Mouse (Mus musculus) limb, embryonic 14.5 days (tissue): ENCODE measurements around the gene Capn2. TPM values are rescaled to one million over a fixed set of nuclear protein-coding genes. Genes with fewer than 3 reads are reported as not detected.

Experiments used
- ATAC-seq: fragments of 200-750 bp; cut with Nextera tagmentation; 2 replicates; pipeline ENCODE4 v1.8.0; 2017; ENCODE audit warnings: low read depth, moderate number of reproducible peaks, moderate TSS enrichment; ENCODE audit not compliant: low FRiP score
- DNase-seq: peaks from one replicate; pipeline ENCODE4 v3.0.0-alpha.2; 2015; ENCODE audit warnings: low spot score
- H3K27ac ChIP-seq: fragments of 300-500 bp; sonication (generic); replicated peaks from 2 replicates; pipeline ENCODE4 v1.5.1; 2014; ENCODE audit warnings: low read depth, mild to moderate bottlenecking, low read length, moderate library complexity, mixed read lengths
- H3K27me3 ChIP-seq: fragments of 300-500 bp; sonication (generic); 2 replicates; pipeline ENCODE4 v1.6.1; 2014; ENCODE audit warnings: low read length, mixed read lengths; ENCODE audit not compliant: control insufficient read depth, insufficient read depth
- H3K36me3 ChIP-seq: fragments of 300-500 bp; sonication (generic); 2 replicates; pipeline ENCODE4 v1.6.1; 2014; ENCODE audit warnings: mild to moderate bottlenecking, low read length, moderate library complexity, mixed read lengths; ENCODE audit not compliant: control insufficient read depth, insufficient read depth
- H3K4me1 ChIP-seq: fragments of 300-500 bp; sonication (generic); 2 replicates; pipeline ENCODE4 v1.6.1; 2014; ENCODE audit warnings: antibody characterized with exemption, low read length, mixed read lengths; ENCODE audit not compliant: control insufficient read depth, insufficient read depth
- H3K4me2 ChIP-seq: fragments of 300-500 bp; sonication (generic); replicated peaks from 2 replicates; pipeline ENCODE4 v1.6.1; 2014; ENCODE audit warnings: low read depth, mild to moderate bottlenecking, low read length, moderate library complexity; ENCODE audit not compliant: severe bottlenecking
- H3K4me3 ChIP-seq: fragments of 300-500 bp; sonication (generic); replicated peaks from 2 replicates; pipeline ENCODE4 v1.5.1; 2014; ENCODE audit warnings: low read length
- H3K9ac ChIP-seq: fragments of 300-500 bp; sonication (generic); 2 replicates; pipeline ENCODE4 v1.6.1; 2014; ENCODE audit warnings: mild to moderate bottlenecking, low read depth, low read length, moderate library complexity; ENCODE audit not compliant: severe bottlenecking
- H3K9me3 ChIP-seq: fragments of 300-500 bp; sonication (generic); 2 replicates; pipeline ENCODE4 v1.6.1; 2016; ENCODE audit warnings: low read length; ENCODE audit not compliant: control insufficient read depth
- POLR2A ChIP-seq: fragments of 200-500 bp; IDR thresholded peaks from 2 replicates; pipeline ENCODE4 v1.8.0; 2012; ENCODE audit warnings: inconsistent platforms, mild to moderate bottlenecking, moderate library complexity, borderline replicate concordance; ENCODE audit not compliant: insufficient read depth, insufficient read length; ENCODE audit errors: extremely low read depth
- WGBS: fragments of 180-500 bp; shearing (Covaris S2); extraction: QIAGEN DNeasy Blood & Tissue Kit; methylation state at CpG from one replicate; pipeline ENCODE4 v1.1.7; 2014; 5-methylcytosine and 5-hydroxymethylcytosine counted together
- polyA plus RNA-seq, 2 experiments: library from polyadenylated mRNA; depleted of rRNA in 1 of 2; stranded (reverse) in 1 of 2; unstranded in 1 of 2; fragments of >200 nt; fragmentation: Nextera tagmentation in 1 of 2; extraction: Ambion mirVana in 1 of 2; gene quantifications; 2 replicates each; pipeline versions ENCODE4 v1.2.1 to v1.2.3; 2012 to 2014

Gene Capn2
- polyA plus RNA-seq, 2 experiments: 90.5 to 119 TPM

DNA sequence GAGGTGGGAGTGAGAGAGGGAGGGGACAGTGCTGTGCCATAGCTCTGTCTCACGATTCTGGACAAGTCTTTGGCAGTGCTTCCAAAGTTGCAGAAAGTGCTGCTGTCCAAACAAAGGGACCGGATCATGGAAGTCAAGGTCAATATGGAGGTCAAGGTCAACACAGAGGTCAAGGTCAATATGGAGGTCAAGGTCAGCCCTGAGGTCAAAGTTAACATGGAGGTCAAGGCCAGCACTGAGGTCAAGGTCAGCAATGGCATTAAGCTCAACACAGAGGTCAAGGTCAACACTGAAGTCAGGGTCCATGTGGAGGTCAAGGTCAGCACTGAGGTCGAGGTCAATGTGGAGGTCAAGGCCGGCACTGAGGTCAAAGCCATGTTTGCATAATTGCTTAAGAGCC is 16.6 kb downstream of the Capn2 start:
- H3K4me1 ChIP-seq: peaks cover 18% of the 10 kb centered on the region
- no peak for ATAC-seq
- H3K27ac ChIP-seq: no peak overlapping the region
- DNase-seq: no peak
- TF ChIP-seq POLR2A: no peak
- H3K27me3 ChIP-seq: no peaks in the 10 kb centered on the region
- no peaks in the 10 kb centered on the region for H3K9me3 ChIP-seq
- no peak overlapping the region for H3K9ac ChIP-seq
- H3K4me3 ChIP-seq: no peak overlapping the region
- no peak overlapping the region for H3K4me2 ChIP-seq
- WGBS: 77% methylated on average over 4 of the region's 4 CpGs
- H3K36me3 ChIP-seq: peaks cover 30% of the 10 kb centered on the region

DNA sequence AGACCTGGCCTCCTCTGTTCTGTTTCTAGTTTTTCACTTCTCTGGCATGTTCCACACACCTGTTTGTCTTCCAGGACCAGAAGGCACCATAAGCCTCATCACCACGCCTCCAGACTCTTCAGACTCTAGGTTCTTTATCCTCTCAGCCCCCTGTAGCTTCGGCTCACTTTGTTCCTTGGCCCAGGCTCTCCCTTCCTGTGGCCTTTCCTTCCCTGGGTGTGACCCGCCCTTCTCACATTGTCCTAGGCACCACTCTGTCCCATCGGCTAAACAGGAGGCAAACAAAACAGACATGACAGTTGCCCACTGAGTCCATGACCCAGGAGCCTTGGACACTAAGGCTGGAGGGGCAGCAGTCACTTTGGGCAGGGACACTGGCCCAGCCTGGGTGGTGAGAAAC is 17.2 kb downstream of the Capn2 start:
- Histone ChIP-seq H3K27ac (0 out of 2 replicates have a peak overlapping the region, but pooled peaks have one; percentile 19), H3K9ac (no peak overlapping the region), H3K4me2 (no peak overlapping the region), H3K27me3 (no peaks in the 10 kb centered on the region), H3K4me3 (no peak overlapping the region), H3K9me3 (no peaks in the 10 kb centered on the region), H3K4me1 (peaks cover 18% of the 10 kb centered on the region), H3K36me3 (peaks cover 30% of the 10 kb centered on the region)
- WGBS: 78% methylated on average over 4 of the region's 4 CpGs
- TF ChIP-seq POLR2A: no peak
- ATAC-seq (no peak), DNase-seq (no peak)

DNA sequence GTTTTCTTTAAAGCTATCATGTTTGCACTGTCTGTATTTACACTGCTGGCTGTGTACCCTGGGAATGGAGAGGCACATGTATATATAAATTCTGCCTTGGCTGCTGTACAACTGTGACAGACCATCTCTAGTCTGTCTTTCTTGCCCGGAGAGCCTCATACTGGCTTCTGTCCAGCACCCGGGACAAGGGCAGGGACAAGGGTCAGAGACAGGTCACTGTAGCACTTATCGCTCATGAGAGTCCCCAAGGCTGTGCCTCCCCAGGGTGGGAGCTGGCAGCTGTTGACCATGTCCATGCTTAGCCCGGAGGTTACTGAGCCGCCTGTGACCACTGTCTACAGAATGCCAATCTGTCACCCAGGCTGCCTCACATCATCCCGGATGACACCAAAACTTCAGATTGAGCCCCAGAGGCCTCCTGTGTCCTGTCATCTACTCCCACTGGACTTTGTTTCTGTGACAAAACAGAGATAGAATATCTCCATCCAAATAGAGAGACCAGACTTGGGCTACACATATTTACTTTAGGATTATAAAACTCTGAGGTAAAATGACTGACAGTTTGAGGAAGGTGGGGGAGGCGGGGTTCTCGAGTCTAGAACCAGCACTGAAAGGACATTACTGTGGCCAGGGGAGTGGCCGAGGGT is 17.8 kb downstream of the Capn2 start:
- ATAC-seq: no peak
- Histone ChIP-seq H3K4me1 (peaks cover 23% of the 10 kb centered on the region), H3K4me3 (no peak overlapping the region), H3K36me3 (peaks cover 27% of the 10 kb centered on the region), H3K9ac (no peak overlapping the region), H3K4me2 (no peak overlapping the region), H3K27me3 (no peaks in the 10 kb centered on the region), H3K27ac (no peak overlapping the region), H3K9me3 (no peaks in the 10 kb centered on the region)
- WGBS: 80% methylated on average over 9 of the region's 9 CpGs
- no peak for DNase-seq
- TF ChIP-seq POLR2A: no peak

DNA sequence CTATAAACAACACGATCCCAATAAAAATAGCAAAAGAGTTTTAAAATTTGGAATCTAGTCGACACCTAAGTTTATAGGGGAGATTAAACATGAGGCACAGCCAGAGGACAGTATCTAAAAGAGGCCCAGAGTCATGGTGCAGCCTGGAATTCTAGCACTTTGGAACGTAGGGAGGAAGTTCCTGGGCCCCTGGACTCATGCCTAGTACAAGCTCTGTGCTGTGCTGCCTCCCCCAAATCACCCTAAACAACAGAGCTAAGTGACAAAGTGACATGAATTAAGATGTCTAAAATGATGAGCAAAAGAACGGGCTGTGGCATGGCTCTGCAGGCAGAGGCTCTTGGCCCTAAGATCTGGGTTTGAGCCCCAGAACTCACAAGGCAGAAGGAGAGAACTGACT is 19.7 kb downstream of the Capn2 start:
- Histone ChIP-seq H3K27ac (no peak overlapping the region), H3K9ac (no peak overlapping the region), H3K4me2 (no peak overlapping the region), H3K4me3 (no peak overlapping the region), H3K9me3 (no peaks in the 10 kb centered on the region), H3K27me3 (no peaks in the 10 kb centered on the region), H3K36me3 (peaks cover 39% of the 10 kb centered on the region), H3K4me1 (peaks cover 16% of the 10 kb centered on the region)
- no peak for DNase-seq
- WGBS: 43% methylated on average over 4 of the region's 4 CpGs
- no peak for TF ChIP-seq POLR2A
- no peak for ATAC-seq

DNA sequence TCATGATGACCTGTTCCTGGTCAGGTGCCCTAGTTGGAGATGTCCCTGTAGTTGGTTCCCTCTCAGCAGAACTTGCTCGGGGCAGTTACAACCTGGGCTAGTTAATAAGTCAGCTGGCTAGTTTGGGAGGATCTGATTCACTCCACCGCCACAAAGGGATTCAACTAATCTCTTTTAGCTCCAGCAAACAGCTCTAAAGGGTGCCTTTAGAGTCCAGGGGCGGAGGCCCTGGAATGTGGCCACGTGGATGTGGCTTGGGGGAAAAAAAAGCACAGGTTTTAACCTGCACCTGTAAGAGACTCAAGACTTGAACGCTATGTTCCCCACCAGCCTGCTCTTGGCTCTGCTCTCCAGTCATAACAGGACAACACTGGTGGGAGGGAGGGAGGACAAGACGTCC is 20.7 kb downstream of the Capn2 start:
- no peak for DNase-seq
- no peak for ATAC-seq
- TF ChIP-seq POLR2A: no peak
- Histone ChIP-seq H3K4me2 (no peak overlapping the region), H3K4me3 (no peak overlapping the region), H3K36me3 (peaks cover 50% of the 10 kb centered on the region), H3K9ac (no peak overlapping the region), H3K27ac (no peak overlapping the region), H3K27me3 (no peaks in the 10 kb centered on the region), H3K9me3 (no peaks in the 10 kb centered on the region), H3K4me1 (peaks cover 16% of the 10 kb centered on the region)
- WGBS: 50% methylated on average over 6 of the region's 6 CpGs
